Mouse (Mus musculus) heart, embryonic 16.5 days (tissue): ENCODE data around the gene Nr1d1. TPM values are rescaled to one million over a fixed set of nuclear protein-coding genes. Genes with fewer than 3 reads are reported as not detected.

Experiments
- ATAC-seq: fragments of 200-750 bp; cut with Nextera tagmentation; replicated peaks from 2 replicates; pipeline ENCODE4 v1.8.0; 2017; ENCODE audit warnings: moderate number of reproducible peaks; ENCODE audit not compliant: insufficient read depth, low FRiP score; ENCODE audit errors: extremely low read depth
- H3K27ac ChIP-seq: fragments of 300-500 bp; sonication (generic); 2 replicates; pipeline ENCODE4 v1.5.1; 2014; ENCODE audit warnings: mild to moderate bottlenecking, low read length, control low read depth, moderate library complexity
- H3K27me3 ChIP-seq: fragments of 300-500 bp; sonication (generic); 2 replicates; pipeline ENCODE4 v1.6.1; 2014; ENCODE audit warnings: low read length, mixed read lengths; ENCODE audit not compliant: control insufficient read depth, insufficient read depth
- H3K36me3 ChIP-seq: fragments of 300-500 bp; sonication (generic); 2 replicates; pipeline ENCODE4 v1.6.1; 2014; ENCODE audit not compliant: control insufficient read depth, insufficient read depth
- H3K4me1 ChIP-seq: fragments of 300-500 bp; sonication (generic); 2 replicates; pipeline ENCODE4 v1.6.1; 2014; ENCODE audit warnings: low read length, mixed read lengths; ENCODE audit not compliant: control insufficient read depth, insufficient read depth
- H3K4me2 ChIP-seq: fragments of 300-500 bp; sonication (generic); 2 replicates; pipeline ENCODE4 v1.6.1; 2014; ENCODE audit warnings: low read depth, mild to moderate bottlenecking, control low read depth, low read length
- H3K4me3 ChIP-seq: fragments of 300-500 bp; sonication (generic); 2 replicates; pipeline ENCODE4 v1.5.1; 2014; ENCODE audit warnings: mild to moderate bottlenecking, control low read depth, low read length
- H3K9ac ChIP-seq: fragments of 300-500 bp; sonication (generic); 2 replicates; pipeline ENCODE4 v1.6.1; 2014; ENCODE audit warnings: low read length, control low read depth
- H3K9me3 ChIP-seq: fragments of 300-500 bp; sonication (generic); replicated peaks from 2 replicates; pipeline ENCODE4 v1.6.1; 2016; ENCODE audit warnings: low read length; ENCODE audit not compliant: control insufficient read depth
- WGBS: fragments of 180-500 bp; shearing (Covaris S2); extraction: QIAGEN DNeasy Blood & Tissue Kit; methylation state at CpG from one replicate; pipeline ENCODE4 v1.1.7; 2014; 5-methylcytosine and 5-hydroxymethylcytosine counted together
- polyA plus RNA-seq: library from polyadenylated mRNA; unstranded; fragments of >200 nt; fragmentation: Nextera tagmentation; extraction: Ambion mirVana; gene quantifications from 2 replicates; pipeline ENCODE4 v1.2.1, GENCODE M21; 2015

The Nr1d1 gene
- polyA plus RNA-seq, 1 experiment from 2014 or later: 8.2 TPM

- Histone ChIP-seq H3K36me3 (peaks cover 16% of the 10 kb centered on the region), H3K27me3 (no peaks in the 10 kb centered on the region), H3K9ac (no peak overlapping the region), H3K27ac (no peak overlapping the region), H3K4me1 (peaks cover 20% of the 10 kb centered on the region), H3K4me2 (no peak overlapping the region), H3K9me3 (no peaks in the 10 kb centered on the region), H3K4me3 (no peak overlapping the region)
- 69% methylated on average over 7 of the region's 7 CpGs for WGBS
- no peak for ATAC-seq
These were observed 52.0 kb downstream of the Nr1d1 start for GRCm38 (mm10) chr11:98723098-98723497.

GRCm38 (mm10) chr11:98721458-98722226, 53.5 kb downstream of the Nr1d1 start:
- peak; percentile 89 for ATAC-seq
- H3K9ac ChIP-seq: peak overlapping the region; percentile 49; the same call in 1 of the 2 replicates
- peak overlapping the region; percentile 94 for H3K27ac ChIP-seq
- no peaks in the 10 kb centered on the region for H3K9me3 ChIP-seq
- H3K4me1 ChIP-seq: peaks cover 24% of the 10 kb centered on the region
- peaks cover 17% of the 10 kb centered on the region for H3K36me3 ChIP-seq
- WGBS: 38% methylated on average over 24 of the region's 24 CpGs
- no peaks in the 10 kb centered on the region for H3K27me3 ChIP-seq
- H3K4me2 ChIP-seq: peak overlapping the region; percentile 44
- H3K4me3 ChIP-seq: no peak overlapping the region

GRCm38 (mm10) chr11:98720756-98721155, 54.4 kb downstream of the Nr1d1 start:
- Histone ChIP-seq H3K9me3 (no peaks in the 10 kb centered on the region), H3K4me3 (no peak overlapping the region), H3K4me1 (peaks cover 24% of the 10 kb centered on the region), H3K36me3 (peaks cover 17% of the 10 kb centered on the region), H3K9ac (no peak overlapping the region), H3K4me2 (no peak overlapping the region), H3K27me3 (no peaks in the 10 kb centered on the region), H3K27ac (peak overlapping the region; percentile 94)
- 67% methylated on average over 2 of the region's 2 CpGs for WGBS
- ATAC-seq: no peak

Other genes starting within 250 kb of the Nr1d1 start
- 1.0 and 4.0 TPM in 2 replicates for gene Ikzf3, start 229.3 kb downstream of the Nr1d1 start, polyA plus RNA-seq
- gene Zpbp2, start 224.2 kb downstream of the Nr1d1 start, polyA plus RNA-seq: 0.42 and 0.62 TPM in 2 replicates
- 65.1 and 66.7 TPM in 2 replicates for gene Ormdl3, start 188.0 kb downstream of the Nr1d1 start, polyA plus RNA-seq
- not detected in 2 replicates for gene Lrrc3c, start 177.0 kb downstream of the Nr1d1 start, polyA plus RNA-seq
- gene Gm12355, start 149.7 kb downstream of the Nr1d1 start, polyA plus RNA-seq: 0.30 and 2.9 TPM in 2 replicates
- 0.09 TPM in 1 of 2 replicates, not detected in the other for gene Gsdma3, start 149.0 kb downstream of the Nr1d1 start, polyA plus RNA-seq
- gene Gsdma2, start 128.6 kb downstream of the Nr1d1 start, polyA plus RNA-seq: 0.18 TPM in 1 of 2 replicates, not detected in the other
- gene Gsdma, start 111.0 kb downstream of the Nr1d1 start, polyA plus RNA-seq: not detected in 2 replicates
- gene Psmd3, start 92.8 kb downstream of the Nr1d1 start, polyA plus RNA-seq: 166 and 169 TPM in 2 replicates
- gene Csf3, start 74.1 kb downstream of the Nr1d1 start, polyA plus RNA-seq: not detected in 2 replicates
- 36.8 and 40.3 TPM in 2 replicates for gene Med24, start 45.9 kb downstream of the Nr1d1 start, polyA plus RNA-seq
- 37.5 and 40.2 TPM in 2 replicates for gene Thra, start 34.7 kb downstream of the Nr1d1 start, polyA plus RNA-seq
- gene Msl1, start 20.2 kb upstream of the Nr1d1 start, polyA plus RNA-seq: 15.2 and 15.5 TPM in 2 replicates
- 23.4 and 24.0 TPM in 2 replicates for gene Casc3, start 29.6 kb upstream of the Nr1d1 start, polyA plus RNA-seq
- gene Rapgefl1, start 61.5 kb upstream of the Nr1d1 start, polyA plus RNA-seq: 1.0 and 1.1 TPM in 2 replicates
- 3.1 and 3.4 TPM in 2 replicates for gene Wipf2, start 88.3 kb upstream of the Nr1d1 start, polyA plus RNA-seq
- 18.6 and 23.0 TPM in 2 replicates for gene Cdc6, start 132.5 kb upstream of the Nr1d1 start, polyA plus RNA-seq
- gene Rara, start 152.5 kb upstream of the Nr1d1 start, polyA plus RNA-seq: 28.2 and 28.6 TPM in 2 replicates
- gene Gjd3, start 207.7 kb upstream of the Nr1d1 start, polyA plus RNA-seq: 4.1 and 4.5 TPM in 2 replicates
- 162 and 179 TPM in 2 replicates for gene Top2a, start 248.9 kb upstream of the Nr1d1 start, polyA plus RNA-seq